Mouse (Mus musculus): ENCODE data around the gene AI481877.

The AI481877 gene

GRCm38 (mm10) chr4:59125053-59125452 lies 13.7 kb downstream of the AI481877 start:
- ATAC-seq (ENCODE audit: low TSS enrichment) = no peak

- no peak for ATAC-seq (ENCODE audit: low TSS enrichment)
Measured at GRCm38 (mm10) chr4:59123557-59123956, 15.2 kb downstream of the AI481877 start.

- ATAC-seq (ENCODE audit: low TSS enrichment) = no peak
Measured at GRCm38 (mm10) chr4:59117644-59118495, 20.9 kb downstream of the AI481877 start.

GRCm38 (mm10) chr4:59108721-59109120 lies 30.1 kb downstream of the AI481877 start:
- ATAC-seq (ENCODE audit: low TSS enrichment) = no peak

GRCm38 (mm10) chr4:59107886-59108285 lies 30.9 kb downstream of the AI481877 start:
- no peak for ATAC-seq (ENCODE audit: low TSS enrichment)

GRCm38 (mm10) chr4:59106661-59107060 lies 32.1 kb downstream of the AI481877 start:
- no peak for ATAC-seq (ENCODE audit: low TSS enrichment)

GRCm38 (mm10) chr4:59104166-59104565 lies 34.6 kb downstream of the AI481877 start:
- ATAC-seq (ENCODE audit: low TSS enrichment) = no peak

- peak; percentile 95 for ATAC-seq (ENCODE audit: low TSS enrichment)
Measured at GRCm38 (mm10) chr4:59096393-59096792, 42.4 kb downstream of the AI481877 start.

- no peak for ATAC-seq (ENCODE audit: low TSS enrichment)
Measured at GRCm38 (mm10) chr4:59089391-59089790, 49.4 kb downstream of the AI481877 start.

- ATAC-seq (ENCODE audit: low TSS enrichment) = no peak
Measured at GRCm38 (mm10) chr4:59083430-59083829, 55.4 kb downstream of the AI481877 start.

GRCm38 (mm10) chr4:59069276-59069675 lies 69.5 kb downstream of the AI481877 start:
- ATAC-seq (ENCODE audit: low TSS enrichment) = no peak

- no peak for ATAC-seq (ENCODE audit: low TSS enrichment)
Measured at GRCm38 (mm10) chr4:59062526-59062925, 76.3 kb downstream of the AI481877 start.

GRCm38 (mm10) chr4:59057929-59058328 lies 80.9 kb downstream of the AI481877 start:
- ATAC-seq (ENCODE audit: low TSS enrichment) = no peak

GRCm38 (mm10) chr4:59051081-59051480 lies 87.7 kb downstream of the AI481877 start:
- no peak for ATAC-seq (ENCODE audit: low TSS enrichment)

- no peak for ATAC-seq (ENCODE audit: low TSS enrichment)
Measured at GRCm38 (mm10) chr4:59047222-59047621, 91.6 kb downstream of the AI481877 start.

- ATAC-seq (ENCODE audit: low TSS enrichment) = no peak
Measured at GRCm38 (mm10) chr4:59043891-59044290, 94.9 kb downstream of the AI481877 start.

- ATAC-seq (ENCODE audit: low TSS enrichment) = no peak
Measured at GRCm38 (mm10) chr4:59043074-59043473, 95.7 kb downstream of the AI481877 start.

- ATAC-seq (ENCODE audit: low TSS enrichment) = no peak
Measured at GRCm38 (mm10) chr4:59040397-59041287, 98.1 kb downstream of the AI481877 start.

GRCm38 (mm10) chr4:59037525-59037924 lies 101.3 kb downstream of the AI481877 start:
- no peak for ATAC-seq (ENCODE audit: low TSS enrichment)

- peak; percentile 50; the same call in 1 of the 2 replicates for ATAC-seq (ENCODE audit: low TSS enrichment)
Measured at GRCm38 (mm10) chr4:59036490-59037127, 102.2 kb downstream of the AI481877 start.

- ATAC-seq (ENCODE audit: low TSS enrichment) = peak; percentile 3; the same call in 1 of the 2 replicates
Measured at GRCm38 (mm10) chr4:59035786-59036350, 102.9 kb downstream of the AI481877 start.

Measured in frontal cortex, adult (tissue).